Mouse (Mus musculus) lung, postnatal 10 days (tissue): ENCODE measurements around the gene Vasn.
A peak's percentile ranks its signal among the peaks of the same experiment; 100 is the strongest.
"Not testable (repeated sequence)": the region's sequence is repeated elsewhere in the genome, so short reads cannot be mapped to it uniquely, and the experiment has no call there.

Experiments used
- DNase-seq: peaks from one replicate; pipeline ENCODE4 v3.0.0; 2021

Vasn gene

GRCm38 (mm10) chr16:4674091-4674490 lies 34.4 kb downstream of the Vasn start:
- DNase-seq, result no peak

GRCm38 (mm10) chr16:4676836-4677235 lies 37.1 kb downstream of the Vasn start:
- no peak for DNase-seq

GRCm38 (mm10) chr16:4678080-4678479 lies 38.3 kb downstream of the Vasn start:
- DNase-seq, result no peak

GRCm38 (mm10) chr16:4679121-4680018 lies 39.6 kb downstream of the Vasn start, which contains the start of gene Coro7:
TSS of gene Coro7 (minus strand) at chr16:4679777.
- peak; percentile 96 for DNase-seq

- DNase-seq, result not testable (repeated sequence)
Observed at GRCm38 (mm10) chr16:4680922-4681455, 41.2 kb downstream of the Vasn start.

- DNase-seq, result no peak
Observed at GRCm38 (mm10) chr16:4682628-4683179, 43.0 kb downstream of the Vasn start.

GRCm38 (mm10) chr16:4683193-4683580 lies 43.4 kb downstream of the Vasn start:
- DNase-seq, result no peak

GRCm38 (mm10) chr16:4683581-4684456 lies 44.1 kb downstream of the Vasn start:
- DNase-seq, result peak; percentile 97

- no peak for DNase-seq
Observed at GRCm38 (mm10) chr16:4684457-4684791, 44.7 kb downstream of the Vasn start.

- not testable (repeated sequence) for DNase-seq
Observed at GRCm38 (mm10) chr16:4689371-4689770, 49.6 kb downstream of the Vasn start.
